Mouse (Mus musculus) left cerebral cortex, postnatal 4 days (tissue): ENCODE measurements around the gene Masp2. TPM values are rescaled to one million over a fixed set of nuclear protein-coding genes. Genes with fewer than 3 reads are reported as not detected.

Source experiments
- total RNA-seq, 2 experiments: library from RNA; stranded (reverse); gene quantifications; 2 replicates each; pipeline ENCODE4 v1.2.3; 2021

Masp2 gene
- total RNA-seq, 2 experiments from 2014 or later, result 2.1 to 2.3 TPM

Other genes with a start within 250 kb of the Masp2 start
- gene Ubiad1, start 157.8 kb upstream of the Masp2 start, total RNA-seq, result 1 to 10 TPM; 8.5 to 8.6 TPM
- gene Mtor, start 153.9 kb upstream of the Masp2 start, total RNA-seq, result 10 to 100 TPM; 78.8 to 79.3 TPM
- under 1 TPM in 1 of 2 experiments, not detected in 1; 0.42 TPM for gene Angptl7, start 102.1 kb upstream of the Masp2 start, total RNA-seq
- gene Exosc10, start 44.1 kb upstream of the Masp2 start, total RNA-seq, result 10 to 100 TPM; 70.7 to 75.5 TPM
- 100 to 1,000 TPM; 107 to 109 TPM for gene Srm, start 11.1 kb upstream of the Masp2 start, total RNA-seq
- gene Tardbp, start 24.5 kb downstream of the Masp2 start, total RNA-seq, result 100 to 1,000 TPM; 263 to 324 TPM
- gene Gm572, start 40.8 kb downstream of the Masp2 start, total RNA-seq, result not detected
- gene Casz1, start 201.9 kb downstream of the Masp2 start, total RNA-seq, result 1 to 10 TPM; 1.1 to 2.4 TPM